Mouse (Mus musculus): ENCODE results near the gene Ccnjl. TPM values are rescaled to one million over a fixed set of nuclear protein-coding genes. Genes with fewer than 3 reads are reported as not detected.

Ccnjl gene
- total and polyA plus RNA-seq, 2 experiments from 2014 or later: 10.8 to 11.7 TPM

GRCm38 (mm10) chr11:43604207-43604606 is 75.6 kb downstream of the Ccnjl start:
- H3K27ac ChIP-seq (ENCODE audit: low read depth): no peak overlapping the region
- ATAC-seq (ENCODE audit: insufficient read depth, low read depth) (no peak), DNase-seq (ENCODE audit: low spot score) (no peak)
- WGBS: 87% methylated on average over 2 of the region's 2 CpGs
- H3K4me3 ChIP-seq (ENCODE audit: low read depth, low read length): no peak overlapping the region
- TF ChIP-seq CTCF (IDR thresholded peaks at IDR 0.05; ENCODE audit: low read depth) (no peak), EP300 (IDR thresholded peaks at IDR 0.05; ENCODE audit: low read depth) (no peak)
- no peaks in the 10 kb centered on the region for H3K27me3 ChIP-seq (ENCODE audit: control insufficient read depth, insufficient read depth, low read length)
- no peak overlapping the region for H3K4me2 ChIP-seq (ENCODE audit: low read depth, low read length)
- H3K9ac ChIP-seq (replicated peaks; ENCODE audit: low read depth, low read length): no peak overlapping the region
- H3K4me1 ChIP-seq (ENCODE audit: control insufficient read depth, insufficient read depth): no peaks in the 10 kb centered on the region
- H3K36me3 ChIP-seq (replicated peaks; ENCODE audit: control insufficient read depth, insufficient read depth, low read length): no peaks in the 10 kb centered on the region
- H3K9me3 ChIP-seq (replicated peaks; ENCODE audit: control insufficient read depth, low read length): no peaks in the 10 kb centered on the region

- DNase-seq (ENCODE audit: low spot score): no peak
Measured at GRCm38 (mm10) chr11:43604891-43605290, 76.3 kb downstream of the Ccnjl start.

GRCm38 (mm10) chr11:43605859-43606258 is 77.3 kb downstream of the Ccnjl start:
- no peak overlapping the region for H3K9ac ChIP-seq (replicated peaks; ENCODE audit: low read depth, low read length)
- H3K4me2 ChIP-seq (ENCODE audit: low read depth, low read length): no peak overlapping the region
- H3K27ac ChIP-seq (ENCODE audit: low read depth): no peak overlapping the region
- no peaks in the 10 kb centered on the region for H3K9me3 ChIP-seq (replicated peaks; ENCODE audit: control insufficient read depth, low read length)
- ATAC-seq (ENCODE audit: insufficient read depth, low read depth) (no peak), DNase-seq (ENCODE audit: low spot score) (no peak)
- no peaks in the 10 kb centered on the region for H3K4me1 ChIP-seq (ENCODE audit: control insufficient read depth, insufficient read depth)
- H3K36me3 ChIP-seq (replicated peaks; ENCODE audit: control insufficient read depth, insufficient read depth, low read length): no peaks in the 10 kb centered on the region
- no peak for TF ChIP-seq EP300 (IDR thresholded peaks at IDR 0.05; ENCODE audit: low read depth)
- TF ChIP-seq CTCF (IDR thresholded peaks at IDR 0.05; ENCODE audit: low read depth): no peak
- no peak overlapping the region for H3K4me3 ChIP-seq (ENCODE audit: low read depth, low read length)
- H3K27me3 ChIP-seq (ENCODE audit: control insufficient read depth, insufficient read depth, low read length): no peaks in the 10 kb centered on the region
- 84% methylated on average over 6 of the region's 6 CpGs for WGBS

More at GRCm38 (mm10) chr11:43604891-43605290, 76.3 kb downstream of the Ccnjl start:
- Histone ChIP-seq H3K9me3 (replicated peaks; ENCODE audit: control insufficient read depth, low read length) (no peaks in the 10 kb centered on the region), H3K4me1 (ENCODE audit: control insufficient read depth, insufficient read depth) (no peaks in the 10 kb centered on the region), H3K9ac (replicated peaks; ENCODE audit: low read depth, low read length) (no peak overlapping the region), H3K4me2 (ENCODE audit: low read depth, low read length) (no peak overlapping the region), H3K27ac (ENCODE audit: low read depth) (no peak overlapping the region), H3K36me3 (replicated peaks; ENCODE audit: control insufficient read depth, insufficient read depth, low read length) (no peaks in the 10 kb centered on the region), H3K27me3 (ENCODE audit: control insufficient read depth, insufficient read depth, low read length) (no peaks in the 10 kb centered on the region), H3K4me3 (ENCODE audit: low read depth, low read length) (no peak overlapping the region)
- 79% methylated on average over 6 of the region's 6 CpGs for WGBS
- no peak for TF ChIP-seq EP300 (IDR thresholded peaks at IDR 0.05; ENCODE audit: low read depth)
- no peak for TF ChIP-seq CTCF (IDR thresholded peaks at IDR 0.05; ENCODE audit: low read depth)
- no peak for ATAC-seq (ENCODE audit: insufficient read depth, low read depth)

GRCm38 (mm10) chr11:43608440-43608839 is 79.9 kb downstream of the Ccnjl start:
- Histone ChIP-seq H3K36me3 (replicated peaks; ENCODE audit: control insufficient read depth, insufficient read depth, low read length) (no peaks in the 10 kb centered on the region), H3K9me3 (replicated peaks; ENCODE audit: control insufficient read depth, low read length) (no peaks in the 10 kb centered on the region), H3K4me1 (ENCODE audit: control insufficient read depth, insufficient read depth) (peaks cover 5% of the 10 kb centered on the region; the same call in 1 of the 2 replicates), H3K27ac (ENCODE audit: low read depth) (no peak overlapping the region), H3K27me3 (ENCODE audit: control insufficient read depth, insufficient read depth, low read length) (no peaks in the 10 kb centered on the region), H3K4me2 (ENCODE audit: low read depth, low read length) (no peak overlapping the region), H3K4me3 (ENCODE audit: low read depth, low read length) (no peak overlapping the region), H3K9ac (replicated peaks; ENCODE audit: low read depth, low read length) (no peak overlapping the region)
- WGBS: 83% methylated on average over 3 of the region's 3 CpGs
- DNase-seq (ENCODE audit: low spot score): no peak
- no peak for TF ChIP-seq CTCF (IDR thresholded peaks at IDR 0.05; ENCODE audit: low read depth)
- no peak for TF ChIP-seq EP300 (IDR thresholded peaks at IDR 0.05; ENCODE audit: low read depth)
- no peak for ATAC-seq (ENCODE audit: insufficient read depth, low read depth)

GRCm38 (mm10) chr11:43610006-43610661 is 81.5 kb downstream of the Ccnjl start:
- H3K27me3 ChIP-seq (ENCODE audit: control insufficient read depth, insufficient read depth, low read length): no peaks in the 10 kb centered on the region
- H3K9me3 ChIP-seq (replicated peaks; ENCODE audit: control insufficient read depth, low read length): no peaks in the 10 kb centered on the region
- ATAC-seq (ENCODE audit: insufficient read depth, low read depth): no peak
- H3K9ac ChIP-seq (replicated peaks; ENCODE audit: low read depth, low read length): no peak overlapping the region
- no peaks in the 10 kb centered on the region for H3K36me3 ChIP-seq (replicated peaks; ENCODE audit: control insufficient read depth, insufficient read depth, low read length)
- H3K4me3 ChIP-seq (ENCODE audit: low read depth, low read length): no peak overlapping the region
- H3K4me2 ChIP-seq (ENCODE audit: low read depth, low read length): no peak overlapping the region
- peaks cover 5% of the 10 kb centered on the region; the same call in 1 of the 2 replicates for H3K4me1 ChIP-seq (ENCODE audit: control insufficient read depth, insufficient read depth)
- 71% methylated on average over 10 of the region's 10 CpGs for WGBS
- no peak for TF ChIP-seq CTCF (IDR thresholded peaks at IDR 0.05; ENCODE audit: low read depth)
- TF ChIP-seq EP300 (IDR thresholded peaks at IDR 0.05; ENCODE audit: low read depth): no peak
- DNase-seq (ENCODE audit: low spot score): no peak
- no peak overlapping the region for H3K27ac ChIP-seq (ENCODE audit: low read depth)

GRCm38 (mm10) chr11:43610662-43611033 is 82.1 kb downstream of the Ccnjl start:
- H3K36me3 ChIP-seq (replicated peaks; ENCODE audit: control insufficient read depth, insufficient read depth, low read length): no peaks in the 10 kb centered on the region
- no peak for ATAC-seq (ENCODE audit: insufficient read depth, low read depth)
- 72% methylated on average over 5 of the region's 5 CpGs for WGBS
- H3K4me3 ChIP-seq (ENCODE audit: low read depth, low read length): no peak overlapping the region
- no peak overlapping the region for H3K4me2 ChIP-seq (ENCODE audit: low read depth, low read length)
- H3K27ac ChIP-seq (ENCODE audit: low read depth): no peak overlapping the region
- TF ChIP-seq EP300 (IDR thresholded peaks at IDR 0.05; ENCODE audit: low read depth) (no peak), CTCF (IDR thresholded peaks at IDR 0.05; ENCODE audit: low read depth) (no peak)
- no peak overlapping the region for H3K9ac ChIP-seq (replicated peaks; ENCODE audit: low read depth, low read length)
- peaks cover 5% of the 10 kb centered on the region; the same call in 1 of the 2 replicates for H3K4me1 ChIP-seq (ENCODE audit: control insufficient read depth, insufficient read depth)
- no peaks in the 10 kb centered on the region for H3K27me3 ChIP-seq (ENCODE audit: control insufficient read depth, insufficient read depth, low read length)
- DNase-seq (ENCODE audit: low spot score): no peak
- H3K9me3 ChIP-seq (replicated peaks; ENCODE audit: control insufficient read depth, low read length): no peaks in the 10 kb centered on the region

Measured in heart, postnatal 0 days (tissue).